Mouse (Mus musculus): ENCODE measurements at regions not wholly inside any gene's neighbourhood (a gene's known extent, or its start where the extent isn't known, plus 50 kb on each side); places are given as distances from the start of the nearest gene placed in this dataset.

GRCm38 (mm10) chr11:90808443-90808842 lies 120.3 kb upstream of the Tom1l1 start:
- no peaks in the 10 kb centered on the region for H3K4me1 ChIP-seq (ENCODE audit: control insufficient read depth, insufficient read depth, low read length)
- H3K9ac ChIP-seq (ENCODE audit: low read depth, low read length): no peak overlapping the region
- H3K27me3 ChIP-seq (replicated peaks; ENCODE audit: control insufficient read depth, insufficient read depth, low read length): no peaks in the 10 kb centered on the region
- no peaks in the 10 kb centered on the region for H3K36me3 ChIP-seq (ENCODE audit: control insufficient read depth, insufficient read depth, low read length)
- H3K4me3 ChIP-seq (ENCODE audit: low read length): no peak overlapping the region
- no peak overlapping the region for H3K27ac ChIP-seq (ENCODE audit: low read length)
- H3K4me2 ChIP-seq (ENCODE audit: low read depth, low read length): no peak overlapping the region
- 74% methylated on average over 1 of the region's 1 CpGs for WGBS
- ATAC-seq: no peak
- no peaks in the 10 kb centered on the region for H3K9me3 ChIP-seq (ENCODE audit: control insufficient read depth, low read length)

GRCm38 (mm10) chr11:90807343-90807742 lies 119.2 kb upstream of the Tom1l1 start:
- Histone ChIP-seq H3K9me3 (ENCODE audit: control insufficient read depth, low read length) (no peaks in the 10 kb centered on the region), H3K4me1 (ENCODE audit: control insufficient read depth, insufficient read depth, low read length) (no peaks in the 10 kb centered on the region), H3K4me3 (ENCODE audit: low read length) (no peak overlapping the region), H3K4me2 (ENCODE audit: low read depth, low read length) (no peak overlapping the region), H3K27ac (ENCODE audit: low read length) (no peak overlapping the region), H3K36me3 (ENCODE audit: control insufficient read depth, insufficient read depth, low read length) (no peaks in the 10 kb centered on the region), H3K27me3 (replicated peaks; ENCODE audit: control insufficient read depth, insufficient read depth, low read length) (no peaks in the 10 kb centered on the region), H3K9ac (ENCODE audit: low read depth, low read length) (no peak overlapping the region)
- 68% methylated on average over 5 of the region's 5 CpGs for WGBS
- ATAC-seq: no peak

GRCm38 (mm10) chr11:90802569-90803363 lies 114.6 kb upstream of the Tom1l1 start:
- H3K9me3 ChIP-seq (ENCODE audit: control insufficient read depth, low read length): no peaks in the 10 kb centered on the region
- no peaks in the 10 kb centered on the region for H3K36me3 ChIP-seq (ENCODE audit: control insufficient read depth, insufficient read depth, low read length)
- 77% methylated on average over 7 of the region's 7 CpGs for WGBS
- no peaks in the 10 kb centered on the region for H3K4me1 ChIP-seq (ENCODE audit: control insufficient read depth, insufficient read depth, low read length)
- no peak overlapping the region for H3K4me3 ChIP-seq (ENCODE audit: low read length)
- H3K9ac ChIP-seq (ENCODE audit: low read depth, low read length): no peak overlapping the region
- H3K27me3 ChIP-seq (replicated peaks; ENCODE audit: control insufficient read depth, insufficient read depth, low read length): no peaks in the 10 kb centered on the region
- no peak overlapping the region for H3K27ac ChIP-seq (ENCODE audit: low read length)
- ATAC-seq: no peak
- H3K4me2 ChIP-seq (ENCODE audit: low read depth, low read length): no peak overlapping the region

- WGBS: 92% methylated on average over 2 of the region's 2 CpGs
- no peak overlapping the region for H3K4me3 ChIP-seq (ENCODE audit: low read length)
- no peak overlapping the region for H3K27ac ChIP-seq (ENCODE audit: low read length)
- H3K9me3 ChIP-seq (ENCODE audit: control insufficient read depth, low read length): no peaks in the 10 kb centered on the region
- H3K9ac ChIP-seq (ENCODE audit: low read depth, low read length): no peak overlapping the region
- no peaks in the 10 kb centered on the region for H3K27me3 ChIP-seq (replicated peaks; ENCODE audit: control insufficient read depth, insufficient read depth, low read length)
- ATAC-seq: no peak
- H3K4me1 ChIP-seq (ENCODE audit: control insufficient read depth, insufficient read depth, low read length): no peaks in the 10 kb centered on the region
- H3K36me3 ChIP-seq (ENCODE audit: control insufficient read depth, insufficient read depth, low read length): no peaks in the 10 kb centered on the region
- no peak overlapping the region for H3K4me2 ChIP-seq (ENCODE audit: low read depth, low read length)
Observed at GRCm38 (mm10) chr11:90797577-90797976, 109.4 kb upstream of the Tom1l1 start.

- Histone ChIP-seq H3K4me1 (ENCODE audit: control insufficient read depth, insufficient read depth, low read length) (no peaks in the 10 kb centered on the region), H3K27ac (ENCODE audit: low read length) (no peak overlapping the region), H3K4me2 (ENCODE audit: low read depth, low read length) (no peak overlapping the region), H3K36me3 (ENCODE audit: control insufficient read depth, insufficient read depth, low read length) (no peaks in the 10 kb centered on the region), H3K27me3 (replicated peaks; ENCODE audit: control insufficient read depth, insufficient read depth, low read length) (no peaks in the 10 kb centered on the region), H3K4me3 (ENCODE audit: low read length) (no peak overlapping the region), H3K9me3 (ENCODE audit: control insufficient read depth, low read length) (no peaks in the 10 kb centered on the region), H3K9ac (ENCODE audit: low read depth, low read length) (no peak overlapping the region)
- WGBS: 77% methylated on average over 8 of the region's 8 CpGs
- ATAC-seq: no peak
Observed at GRCm38 (mm10) chr11:90783537-90783936, 95.4 kb upstream of the Tom1l1 start.

GRCm38 (mm10) chr11:90782975-90783374 lies 94.8 kb upstream of the Tom1l1 start:
- no peak overlapping the region for H3K27ac ChIP-seq (ENCODE audit: low read length)
- no peak overlapping the region for H3K4me3 ChIP-seq (ENCODE audit: low read length)
- 40% methylated on average over 6 of the region's 6 CpGs for WGBS
- no peaks in the 10 kb centered on the region for H3K9me3 ChIP-seq (ENCODE audit: control insufficient read depth, low read length)
- H3K4me1 ChIP-seq (ENCODE audit: control insufficient read depth, insufficient read depth, low read length): no peaks in the 10 kb centered on the region
- no peak for ATAC-seq
- no peaks in the 10 kb centered on the region for H3K27me3 ChIP-seq (replicated peaks; ENCODE audit: control insufficient read depth, insufficient read depth, low read length)
- no peaks in the 10 kb centered on the region for H3K36me3 ChIP-seq (ENCODE audit: control insufficient read depth, insufficient read depth, low read length)
- H3K4me2 ChIP-seq (ENCODE audit: low read depth, low read length): no peak overlapping the region
- H3K9ac ChIP-seq (ENCODE audit: low read depth, low read length): no peak overlapping the region

- no peaks in the 10 kb centered on the region for H3K36me3 ChIP-seq (ENCODE audit: control insufficient read depth, insufficient read depth, low read length)
- no peak for ATAC-seq
- no peak overlapping the region for H3K4me2 ChIP-seq (ENCODE audit: low read depth, low read length)
- no peaks in the 10 kb centered on the region for H3K4me1 ChIP-seq (ENCODE audit: control insufficient read depth, insufficient read depth, low read length)
- no peak overlapping the region for H3K4me3 ChIP-seq (ENCODE audit: low read length)
- 46% methylated on average over 1 of the region's 1 CpGs for WGBS
- no peak overlapping the region for H3K9ac ChIP-seq (ENCODE audit: low read depth, low read length)
- no peaks in the 10 kb centered on the region for H3K27me3 ChIP-seq (replicated peaks; ENCODE audit: control insufficient read depth, insufficient read depth, low read length)
- no peak overlapping the region for H3K27ac ChIP-seq (ENCODE audit: low read length)
- H3K9me3 ChIP-seq (ENCODE audit: control insufficient read depth, low read length): no peaks in the 10 kb centered on the region
Observed at GRCm38 (mm10) chr11:90775752-90776151, 87.6 kb upstream of the Tom1l1 start.

GRCm38 (mm10) chr11:90755981-90756380 lies 67.8 kb upstream of the Tom1l1 start:
- WGBS: 80% methylated on average over 2 of the region's 2 CpGs
- no peak overlapping the region for H3K4me3 ChIP-seq (ENCODE audit: low read length)
- H3K9ac ChIP-seq (ENCODE audit: low read depth, low read length): no peak overlapping the region
- H3K27me3 ChIP-seq (replicated peaks; ENCODE audit: control insufficient read depth, insufficient read depth, low read length): no peaks in the 10 kb centered on the region
- no peak for ATAC-seq
- H3K36me3 ChIP-seq (ENCODE audit: control insufficient read depth, insufficient read depth, low read length): no peaks in the 10 kb centered on the region
- H3K27ac ChIP-seq (ENCODE audit: low read length): no peak overlapping the region
- no peaks in the 10 kb centered on the region for H3K9me3 ChIP-seq (ENCODE audit: control insufficient read depth, low read length)
- H3K4me2 ChIP-seq (ENCODE audit: low read depth, low read length): no peak overlapping the region
- H3K4me1 ChIP-seq (ENCODE audit: control insufficient read depth, insufficient read depth, low read length): no peaks in the 10 kb centered on the region

- ATAC-seq: no peak
- Histone ChIP-seq H3K4me3 (ENCODE audit: low read length) (no peak overlapping the region), H3K9me3 (ENCODE audit: control insufficient read depth, low read length) (no peaks in the 10 kb centered on the region), H3K36me3 (ENCODE audit: control insufficient read depth, insufficient read depth, low read length) (no peaks in the 10 kb centered on the region), H3K4me1 (ENCODE audit: control insufficient read depth, insufficient read depth, low read length) (no peaks in the 10 kb centered on the region), H3K9ac (ENCODE audit: low read depth, low read length) (no peak overlapping the region), H3K27ac (ENCODE audit: low read length) (no peak overlapping the region), H3K27me3 (replicated peaks; ENCODE audit: control insufficient read depth, insufficient read depth, low read length) (no peaks in the 10 kb centered on the region), H3K4me2 (ENCODE audit: low read depth, low read length) (no peak overlapping the region)
- WGBS: 54% methylated on average over 3 of the region's 3 CpGs
Observed at GRCm38 (mm10) chr11:90748448-90748847, 60.3 kb upstream of the Tom1l1 start.

Data from intestine, embryonic 16.5 days (tissue).